Mouse (Mus musculus): ENCODE measurements around the gene Nol10. TPM values are rescaled to one million over a fixed set of nuclear protein-coding genes. Genes with fewer than 3 reads are reported as not detected.
"Not testable (repeated sequence)": the region's sequence is repeated elsewhere in the genome, so short reads cannot be mapped to it uniquely, and the experiment has no call there.

The Nol10 gene
- total RNA-seq, 2 experiments from 2014 or later: 21.1 to 21.5 TPM

GRCm38 (mm10) chr12:17450908-17451307 is 102.7 kb downstream of the Nol10 start:
- DNase-seq: no peak
- intact Hi-C loops (cut with DNase I): no loop called here

- DNase-seq: no peak
- intact Hi-C loops (cut with DNase I): no loop called here
Measured at GRCm38 (mm10) chr12:17452273-17452672, 104.0 kb downstream of the Nol10 start.

GRCm38 (mm10) chr12:17453918-17454317 is 105.7 kb downstream of the Nol10 start:
- intact Hi-C loops (cut with DNase I): no loop called here

GRCm38 (mm10) chr12:17455096-17455495 is 106.8 kb downstream of the Nol10 start:
- intact Hi-C loops (cut with DNase I): no loop called here
- no peak for DNase-seq

More at GRCm38 (mm10) chr12:17453918-17454317, 105.7 kb downstream of the Nol10 start:
- no peak for DNase-seq

GRCm38 (mm10) chr12:17459223-17459622 is 111.0 kb downstream of the Nol10 start:
- DNase-seq: not testable (repeated sequence)

GRCm38 (mm10) chr12:17463706-17464105 is 115.4 kb downstream of the Nol10 start:
- intact Hi-C loops (cut with DNase I): no loop called here
- peak; percentile 16 for DNase-seq

More at GRCm38 (mm10) chr12:17459223-17459622, 111.0 kb downstream of the Nol10 start:
- intact Hi-C loops (cut with DNase I): not testable (repeated sequence)

- intact Hi-C loops (cut with DNase I); DNase-seq: not testable (repeated sequence)
Measured at GRCm38 (mm10) chr12:17464550-17464949, 116.3 kb downstream of the Nol10 start.

- no peak for DNase-seq
- intact Hi-C loops (cut with DNase I): no loop called here
Measured at GRCm38 (mm10) chr12:17466791-17467190, 118.5 kb downstream of the Nol10 start.

- intact Hi-C loops (cut with DNase I): no loop called here
- no peak for DNase-seq
Measured at GRCm38 (mm10) chr12:17468359-17468758, 120.1 kb downstream of the Nol10 start.

- intact Hi-C loops (cut with DNase I): no loop called here
- DNase-seq: no peak
Measured at GRCm38 (mm10) chr12:17469869-17470268, 121.6 kb downstream of the Nol10 start.

GRCm38 (mm10) chr12:17470528-17470927 is 122.3 kb downstream of the Nol10 start:
- intact Hi-C loops (cut with DNase I); DNase-seq: not testable (repeated sequence)

- DNase-seq: no peak
- intact Hi-C loops (cut with DNase I): no loop called here
Measured at GRCm38 (mm10) chr12:17471405-17471804, 123.1 kb downstream of the Nol10 start.

- DNase-seq: no peak
- intact Hi-C loops (cut with DNase I): no loop called here
Measured at GRCm38 (mm10) chr12:17473128-17473527, 124.9 kb downstream of the Nol10 start.

- intact Hi-C loops (cut with DNase I): no loop called here
- DNase-seq: no peak
Measured at GRCm38 (mm10) chr12:17473862-17474261, 125.6 kb downstream of the Nol10 start.

GRCm38 (mm10) chr12:17474681-17475080 is 126.4 kb downstream of the Nol10 start:
- intact Hi-C loops (cut with DNase I): no loop called here

GRCm38 (mm10) chr12:17475146-17475545 is 126.9 kb downstream of the Nol10 start:
- intact Hi-C loops (cut with DNase I): no loop called here
- no peak for DNase-seq

More at GRCm38 (mm10) chr12:17474681-17475080, 126.4 kb downstream of the Nol10 start:
- no peak for DNase-seq

GRCm38 (mm10) chr12:17478196-17478595 is 129.9 kb downstream of the Nol10 start:
- DNase-seq: no peak
- intact Hi-C loops (cut with DNase I): no loop called here

- no peak for DNase-seq
- intact Hi-C loops (cut with DNase I): no loop called here
Measured at GRCm38 (mm10) chr12:17478856-17479255, 130.6 kb downstream of the Nol10 start.

Small RNA genes lying within 50 kb of the gene (microRNA-seq; reads per million reads assigned to microRNA genes)
- gene Mir3066: 9.0 reads per million, percentile 24 among the genes with 10 or more reads in this experiment

Other genes starting within 250 kb of the Nol10 start
- gene Kcnf1, start 171.6 kb upstream of the Nol10 start, total RNA-seq (2021): 10 to 100 TPM; 35.1 to 36.1 TPM
- gene Pdia6, start 81.9 kb upstream of the Nol10 start, total RNA-seq (2021): 100 to 1,000 TPM; 187 to 196 TPM
- gene Atp6v1c2, start 19.1 kb upstream of the Nol10 start, total RNA-seq (2021): 1 to 10 TPM; 1.6 to 2.5 TPM
- 100 to 1,000 TPM; 177 to 178 TPM for gene Odc1, start 196.3 kb downstream of the Nol10 start, total RNA-seq (2021)

Data from left cerebral cortex, postnatal 4 days (tissue).